19 mouse cellular contexts compared by ENCODE assay signal in the genomic region with DNA sequence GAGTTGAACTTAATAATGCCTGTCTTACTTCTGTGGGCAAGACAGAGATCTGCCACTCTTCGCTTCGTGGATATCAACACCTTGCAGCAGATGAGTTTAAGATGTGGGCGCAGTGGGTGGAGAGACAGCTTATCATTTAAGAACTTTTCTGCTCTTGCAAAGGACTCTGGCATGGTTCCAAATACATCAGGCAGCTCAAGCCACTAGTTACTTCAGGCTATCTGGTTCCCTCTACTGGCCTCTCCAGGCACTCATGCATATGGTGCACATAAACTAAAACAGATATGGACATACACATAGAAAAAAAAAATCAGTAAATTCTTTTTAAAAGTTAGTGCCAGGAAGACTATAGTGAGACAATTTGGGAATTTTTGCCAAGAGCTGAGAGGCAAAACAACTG.
DNase-seq lines count a peak whose midpoint lies in the region; ATAC-seq and TF ChIP-seq lines count a peak whose summit lies in the region.
"Had no signal": no experiment of that assay in that cellular context is flagged by ENCODE, and none has a peak within 500 bp of the region (broad histone marks: within the 10 kb centered on the region; RNA-seq: fewer than 3 reads in every experiment).

No protein-coding gene starts in this region.

- no peak for ATAC-seq in forebrain, embryonic 14.5 days
- ATAC-seq in forebrain, embryonic 11.5 days (replicated peaks; ENCODE audit: low FRiP score), result no peak
- ATAC-seq in liver, embryonic 14.5 days (ENCODE audit: insufficient read depth), result no peak
- no peak for ATAC-seq in liver, embryonic 11.5 days (replicated peaks; ENCODE audit: low FRiP score)
- ATAC-seq: forebrain, embryonic 16.5 days; midbrain, embryonic 13.5 days had no signal

- WGBS in forebrain, embryonic 14.5 days, result 93% methylated on average over 3 of the region's 3 CpGs
- 96% methylated on average over 3 of the region's 3 CpGs for WGBS in forebrain, embryonic 11.5 days
- 53% methylated on average over 3 of the region's 3 CpGs for WGBS in liver, embryonic 14.5 days (ENCODE audit: insufficient replicate concordance)
- WGBS in liver, embryonic 11.5 days, result 81% methylated on average over 3 of the region's 3 CpGs

- TF ChIP-seq EP300 in liver, embryonic 14.5 days (IDR thresholded peaks at IDR 0.05; ENCODE audit: low read depth), result no peak

- TF ChIP-seq CTCF in liver, embryonic 14.5 days (IDR thresholded peaks at IDR 0.05; ENCODE audit: low read depth), result no peak
- TF ChIP-seq CTCF in E14TG2a.4 (conservative IDR thresholded peaks at IDR 0.05; ENCODE audit: low read length), result peak; percentile 46

- H3K4me2 ChIP-seq in forebrain, embryonic 14.5 days (ENCODE audit: low read length), result no peak overlapping the region
- H3K4me2 ChIP-seq in forebrain, embryonic 11.5 days (ENCODE audit: low read depth, low read length, severe bottlenecking), result no peak overlapping the region
- no peak overlapping the region for H3K4me2 ChIP-seq in liver, embryonic 14.5 days (ENCODE audit: low read depth)
- H3K4me2 ChIP-seq in liver, embryonic 11.5 days, result no peak overlapping the region
- H3K4me2 ChIP-seq: limb, embryonic 13.5 days; midbrain, embryonic 13.5 days had no signal

- H3K4me1 ChIP-seq in forebrain, embryonic 14.5 days (ENCODE audit: control insufficient read depth, insufficient read depth, low read length), result no peaks in the 10 kb centered on the region
- no peaks in the 10 kb centered on the region for H3K4me1 ChIP-seq in forebrain, embryonic 11.5 days (replicated peaks; ENCODE audit: control insufficient read depth, insufficient read depth, low read length)
- no peaks in the 10 kb centered on the region for H3K4me1 ChIP-seq in liver, embryonic 14.5 days (replicated peaks; ENCODE audit: control insufficient read depth in 2 of 2, insufficient read depth in 2 of 2, low read length in 1 of 2)
- no peaks in the 10 kb centered on the region for H3K4me1 ChIP-seq in liver, embryonic 11.5 days (replicated peaks; ENCODE audit: control insufficient read depth, insufficient read depth, low read length)
- no peaks in the 10 kb centered on the region for H3K4me1 ChIP-seq in E14TG2a.4 (replicated peaks; ENCODE audit: low read depth, low read length)
- H3K4me1 ChIP-seq: midbrain, embryonic 13.5 days had no signal

- no peaks in the 10 kb centered on the region for H3K36me3 ChIP-seq in forebrain, embryonic 14.5 days (ENCODE audit: control insufficient read depth, insufficient read depth, low read length)
- H3K36me3 ChIP-seq in forebrain, embryonic 11.5 days (ENCODE audit: control insufficient read depth, insufficient read depth, low read length), result no peaks in the 10 kb centered on the region
- H3K36me3 ChIP-seq in liver, embryonic 14.5 days (replicated peaks; ENCODE audit: control insufficient read depth, insufficient read depth, low read depth), result no peaks in the 10 kb centered on the region
- no peaks in the 10 kb centered on the region for H3K36me3 ChIP-seq in liver, embryonic 11.5 days (ENCODE audit: control insufficient read depth, insufficient read depth, low read length)
- no peaks in the 10 kb centered on the region for H3K36me3 ChIP-seq in E14TG2a.4 (ENCODE audit: insufficient read depth, low read length)
- H3K36me3 ChIP-seq: limb, embryonic 13.5 days; midbrain, embryonic 13.5 days had no signal

- no peaks in the 10 kb centered on the region for H3K27me3 ChIP-seq in forebrain, embryonic 14.5 days (replicated peaks; ENCODE audit: control insufficient read depth, insufficient read depth, low read length)
- H3K27me3 ChIP-seq in forebrain, embryonic 11.5 days (ENCODE audit: control insufficient read depth, insufficient read depth, low read length), result no peaks in the 10 kb centered on the region
- no peaks in the 10 kb centered on the region for H3K27me3 ChIP-seq in liver, embryonic 14.5 days (ENCODE audit: control insufficient read depth, insufficient read depth, low read length)
- no peaks in the 10 kb centered on the region for H3K27me3 ChIP-seq in liver, embryonic 11.5 days (replicated peaks; ENCODE audit: control insufficient read depth, insufficient read depth, low read length)
- no peaks in the 10 kb centered on the region for H3K27me3 ChIP-seq in E14TG2a.4 (ENCODE audit: insufficient read depth, low read length)
- H3K27me3 ChIP-seq: midbrain, embryonic 13.5 days had no signal

- no peak overlapping the region for H3K4me3 ChIP-seq in forebrain, embryonic 14.5 days (ENCODE audit: low read depth, low read length)
- H3K4me3 ChIP-seq in forebrain, embryonic 11.5 days (ENCODE audit: low read depth, low read length), result no peak overlapping the region
- no peak overlapping the region for H3K4me3 ChIP-seq in liver, embryonic 14.5 days (ENCODE audit: insufficient read depth in 1 of 2, low read depth in 2 of 2, low read length in 2 of 2)
- no peak overlapping the region for H3K4me3 ChIP-seq in liver, embryonic 11.5 days (ENCODE audit: low read depth, low read length)
- no peak overlapping the region for H3K4me3 ChIP-seq in E14TG2a.4 (replicated peaks; ENCODE audit: low read length)
- H3K4me3 ChIP-seq: erythroblast, embryonic 14.5 days; limb, embryonic 13.5 days; midbrain, embryonic 13.5 days had no signal

- H3K9me3 ChIP-seq in forebrain, embryonic 14.5 days (replicated peaks; ENCODE audit: control insufficient read depth, low read length), result no peaks in the 10 kb centered on the region
- H3K9me3 ChIP-seq in forebrain, embryonic 11.5 days (ENCODE audit: control insufficient read depth, low read length), result no peaks in the 10 kb centered on the region
- no peaks in the 10 kb centered on the region for H3K9me3 ChIP-seq in liver, embryonic 14.5 days (ENCODE audit: control insufficient read depth, low read length)
- no peaks in the 10 kb centered on the region for H3K9me3 ChIP-seq in liver, embryonic 11.5 days (ENCODE audit: control insufficient read depth, low read length)
- peaks cover 15% of the 10 kb centered on the region for H3K9me3 ChIP-seq in E14TG2a.4 (ENCODE audit: low read length)
- H3K9me3 ChIP-seq: limb, embryonic 13.5 days had no signal

- peak; percentile 14 for DNase-seq in forebrain, embryonic 14.5 days (ENCODE audit: low spot score)
- DNase-seq in forebrain, embryonic 11.5 days (ENCODE audit: low spot score), result no peak
- peak in 2 of 3 experiments; percentile 1 to 13 for DNase-seq in liver, embryonic 14.5 days (ENCODE audit: low read depth in 3 of 3, low spot score in 3 of 3)
- no peak for DNase-seq in liver, embryonic 11.5 days (ENCODE audit: low spot score)
- DNase-seq in brain, adult 2 months (ENCODE audit: low read depth, low spot score), result peak; percentile 1
- no peak for DNase-seq in gastrocnemius, postnatal 25 days
- DNase-seq in cerebellum, postnatal 14 days, result no peak
- DNase-seq: adrenal gland, postnatal 25 days; B cell, adult 2 months; cerebellum, adult 9-10 months; kidney, postnatal 14 days; layer of hippocampus, adult 9-11 months; lung, adult 18-20 months; right cerebral cortex, adult 18-20 months had no signal

- H3K27ac ChIP-seq in forebrain, embryonic 14.5 days (ENCODE audit: low read depth, low read length), result no peak overlapping the region
- no peak overlapping the region for H3K27ac ChIP-seq in forebrain, embryonic 11.5 days (ENCODE audit: low read depth, low read length)
- H3K27ac ChIP-seq in liver, embryonic 14.5 days, result no peak overlapping the region
- no peak overlapping the region for H3K27ac ChIP-seq in liver, embryonic 11.5 days (ENCODE audit: low read depth, low read length)
- H3K27ac ChIP-seq: limb, embryonic 13.5 days; midbrain, embryonic 13.5 days had no signal

- H3K9ac ChIP-seq in forebrain, embryonic 14.5 days (ENCODE audit: low read length), result no peak overlapping the region
- H3K9ac ChIP-seq in forebrain, embryonic 11.5 days (ENCODE audit: low read length), result no peak overlapping the region
- no peak overlapping the region for H3K9ac ChIP-seq in liver, embryonic 14.5 days (replicated peaks)
- H3K9ac ChIP-seq in liver, embryonic 11.5 days (ENCODE audit: low read depth, low read length), result no peak overlapping the region
- H3K9ac ChIP-seq: limb, embryonic 13.5 days; midbrain, embryonic 13.5 days had no signal

Comparison
In these comparisons a context has a peak if more than half of its experiments do, and no peak if none do; other contexts are left out.
1. DNase-seq: peak in forebrain, embryonic 14.5 days (single experiment), liver, embryonic 14.5 days (2 of 3) and brain, adult 2 months (single experiment); none in forebrain, embryonic 11.5 days (single experiment), liver, embryonic 11.5 days (single experiment), gastrocnemius, postnatal 25 days (single experiment) and cerebellum, postnatal 14 days (0 of 2).